Mouse (Mus musculus): Measurements from ENCODE around the gene Onecut1. TPM values are rescaled to one million over a fixed set of nuclear protein-coding genes. Genes with fewer than 3 reads are reported as not detected.

Gene Onecut1
- polyA plus RNA-seq (2015; fragmentation: Nextera tagmentation; extraction: Ambion mirVana), result 0.11 TPM in 1 of 2 replicates, not detected in the other

DNA sequence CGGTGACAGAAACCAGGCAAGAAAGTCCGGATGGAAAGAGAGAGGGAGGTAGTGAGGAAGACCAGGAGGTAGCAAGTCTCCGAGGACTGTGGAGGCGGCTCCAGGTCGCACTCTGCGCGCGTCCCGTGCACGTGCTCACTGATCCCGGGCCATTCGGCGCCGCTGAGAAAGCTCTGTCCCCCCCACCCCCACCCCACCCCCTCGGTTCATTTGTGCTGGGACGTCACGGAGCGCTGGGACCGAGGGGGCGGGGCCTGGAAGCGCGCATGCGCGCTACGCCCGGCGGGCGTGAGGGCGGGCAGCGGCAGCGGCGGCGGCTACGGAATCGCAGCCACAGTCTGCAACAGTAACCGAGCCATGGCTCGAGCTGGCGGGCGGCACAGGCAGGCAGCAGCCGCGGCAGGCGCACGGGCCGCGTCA lies at the start of gene Onecut1:
Gene Onecut1, plus strand, starts transcription at position 361 of the 420 bp plus-strand sequence.
- no peak within 1 kb of the TSS for H3K27ac ChIP-seq (replicated peaks)

DNA sequence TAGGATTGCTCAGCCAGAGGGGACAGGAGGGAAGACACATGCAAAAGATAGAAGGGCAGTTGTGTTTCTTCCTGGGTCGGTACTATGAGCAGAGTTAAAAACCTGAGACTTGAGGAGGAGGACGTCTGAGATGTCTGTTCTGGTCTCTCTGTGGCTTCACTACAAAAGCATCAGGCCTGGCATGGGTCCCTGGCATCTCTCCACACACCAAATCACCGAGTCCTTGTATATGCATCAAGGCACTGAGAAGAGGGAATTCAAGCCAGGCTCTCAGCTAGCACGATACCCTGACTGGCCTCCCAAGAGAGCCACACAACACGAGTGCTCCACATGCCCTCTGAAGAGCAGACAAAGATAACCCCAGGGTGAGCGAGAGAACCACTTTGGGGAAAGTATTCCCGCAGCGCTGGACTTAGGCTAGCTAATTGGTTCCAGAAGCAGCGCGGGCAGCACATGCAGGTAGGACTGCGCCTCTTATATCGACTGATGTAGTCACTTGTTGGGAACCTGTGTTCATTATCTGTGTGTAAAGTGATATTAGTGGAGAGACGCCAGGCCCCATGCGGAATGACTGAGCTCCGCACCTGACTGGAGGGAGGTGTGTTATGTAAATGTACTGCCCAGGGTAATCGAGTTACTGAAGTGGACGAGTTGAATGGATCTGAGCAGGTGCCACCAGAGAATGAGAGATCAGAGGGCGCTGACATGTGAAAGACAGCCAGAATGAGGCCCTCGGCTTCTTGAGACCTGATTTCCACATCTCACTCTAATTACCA lies 41.8 kb upstream of the Onecut1 start:
- no peaks in the 10 kb centered on the region for H3K36me3 ChIP-seq
- H3K4me3 ChIP-seq (replicated peaks), result no peak overlapping the region
- 0 out of 2 replicates have a peak, but pooled peaks cover 9% of the 10 kb centered on the region for H3K27me3 ChIP-seq
- H3K27ac ChIP-seq (replicated peaks), result no peak overlapping the region
- H3K4me1 ChIP-seq, result no peaks in the 10 kb centered on the region
- peak; percentile 43; the same call in 1 of the 2 replicates for ATAC-seq (ENCODE audit: insufficient number of reproducible peaks, low FRiP score, low TSS enrichment, low read depth)
- no peak overlapping the region for H3K4me2 ChIP-seq (replicated peaks)
- H3K9me3 ChIP-seq (replicated peaks), result no peaks in the 10 kb centered on the region
- no peak overlapping the region for H3K9ac ChIP-seq
- 21% methylated on average over 19 of the region's 19 CpGs for whole genome bisulfite sequencing

More for the DNA sequence above, at the start of gene Onecut1:
- no peaks in the 10 kb centered on the region for H3K9me3 ChIP-seq (replicated peaks)
- H3K4me3 ChIP-seq (replicated peaks), result peak within 1 kb of the TSS; percentile 46
- peak within 1 kb of the TSS; percentile 94 for H3K4me2 ChIP-seq (replicated peaks)
- H3K27me3 ChIP-seq, result peaks cover 100% of the 10 kb centered on the region
- WGBS, result under 1% methylated on average over 45 of the region's 45 CpGs
- H3K36me3 ChIP-seq, result no peaks in the 10 kb centered on the region
- peak within 1 kb of the TSS; percentile 15; the same call in 1 of the 2 replicates for H3K9ac ChIP-seq
- peaks cover 29% of the 10 kb centered on the region for H3K4me1 ChIP-seq
- 0 out of 2 replicates have a peak, but pooled peaks have one; percentile 21 for ATAC-seq (ENCODE audit: insufficient number of reproducible peaks, low FRiP score, low TSS enrichment, low read depth)

DNA sequence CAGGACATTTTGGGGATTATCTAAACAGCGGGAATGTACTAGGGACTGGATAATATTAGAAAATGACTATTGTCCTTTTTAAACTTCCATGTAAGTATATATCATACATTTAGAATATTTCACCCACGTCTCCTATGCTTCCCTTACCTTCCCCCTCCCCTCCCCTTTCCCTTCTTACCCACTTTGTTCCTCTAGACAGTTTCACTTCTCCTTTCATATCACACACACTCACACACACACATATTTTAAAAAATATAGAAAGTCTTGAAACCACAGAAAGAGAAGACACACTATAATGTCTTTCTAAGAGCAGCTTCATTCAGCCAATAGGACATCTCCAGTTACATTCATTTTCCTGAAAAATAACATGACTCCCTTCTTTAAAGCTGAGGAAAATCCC lies 36.6 kb upstream of the Onecut1 start:
- H3K9ac ChIP-seq, result no peak overlapping the region
- no peaks in the 10 kb centered on the region for H3K36me3 ChIP-seq
- H3K4me1 ChIP-seq, result no peaks in the 10 kb centered on the region
- no peak for ATAC-seq (ENCODE audit: insufficient number of reproducible peaks, low FRiP score, low TSS enrichment, low read depth)
- H3K4me3 ChIP-seq (replicated peaks), result no peak overlapping the region
- H3K27me3 ChIP-seq, result 0 out of 2 replicates have a peak, but pooled peaks cover 4% of the 10 kb centered on the region
- H3K9me3 ChIP-seq (replicated peaks), result no peaks in the 10 kb centered on the region
- 67% methylated on average over 2 of the region's 2 CpGs for WGBS
- H3K27ac ChIP-seq (replicated peaks), result no peak overlapping the region
- no peak overlapping the region for H3K4me2 ChIP-seq (replicated peaks)

- Histone ChIP-seq H3K9me3 (replicated peaks) (no peaks in the 10 kb centered on the region), H3K9ac (no peak overlapping the region), H3K4me1 (no peaks in the 10 kb centered on the region), H3K27me3 (no peaks in the 10 kb centered on the region), H3K4me3 (replicated peaks) (no peak overlapping the region), H3K36me3 (no peaks in the 10 kb centered on the region), H3K27ac (replicated peaks) (no peak overlapping the region), H3K4me2 (replicated peaks) (no peak overlapping the region)
- WGBS, result 73% methylated on average over 3 of the region's 3 CpGs
- ATAC-seq (ENCODE audit: insufficient number of reproducible peaks, low FRiP score, low TSS enrichment, low read depth), result no peak
Observed at GRCm38 (mm10) chr9:74829206-74829605, 32.5 kb upstream of the Onecut1 start.

- no peak for ATAC-seq (ENCODE audit: insufficient number of reproducible peaks, low FRiP score, low TSS enrichment, low read depth)
- Histone ChIP-seq H3K27ac (replicated peaks) (no peak overlapping the region), H3K9me3 (replicated peaks) (no peaks in the 10 kb centered on the region), H3K9ac (no peak overlapping the region), H3K36me3 (no peaks in the 10 kb centered on the region), H3K27me3 (peaks cover 27% of the 10 kb centered on the region), H3K4me2 (replicated peaks) (no peak overlapping the region), H3K4me1 (no peaks in the 10 kb centered on the region), H3K4me3 (replicated peaks) (no peak overlapping the region)
- 86% methylated on average over 4 of the region's 4 CpGs for WGBS
Observed at GRCm38 (mm10) chr9:74842890-74843289, 18.8 kb upstream of the Onecut1 start.

DNA sequence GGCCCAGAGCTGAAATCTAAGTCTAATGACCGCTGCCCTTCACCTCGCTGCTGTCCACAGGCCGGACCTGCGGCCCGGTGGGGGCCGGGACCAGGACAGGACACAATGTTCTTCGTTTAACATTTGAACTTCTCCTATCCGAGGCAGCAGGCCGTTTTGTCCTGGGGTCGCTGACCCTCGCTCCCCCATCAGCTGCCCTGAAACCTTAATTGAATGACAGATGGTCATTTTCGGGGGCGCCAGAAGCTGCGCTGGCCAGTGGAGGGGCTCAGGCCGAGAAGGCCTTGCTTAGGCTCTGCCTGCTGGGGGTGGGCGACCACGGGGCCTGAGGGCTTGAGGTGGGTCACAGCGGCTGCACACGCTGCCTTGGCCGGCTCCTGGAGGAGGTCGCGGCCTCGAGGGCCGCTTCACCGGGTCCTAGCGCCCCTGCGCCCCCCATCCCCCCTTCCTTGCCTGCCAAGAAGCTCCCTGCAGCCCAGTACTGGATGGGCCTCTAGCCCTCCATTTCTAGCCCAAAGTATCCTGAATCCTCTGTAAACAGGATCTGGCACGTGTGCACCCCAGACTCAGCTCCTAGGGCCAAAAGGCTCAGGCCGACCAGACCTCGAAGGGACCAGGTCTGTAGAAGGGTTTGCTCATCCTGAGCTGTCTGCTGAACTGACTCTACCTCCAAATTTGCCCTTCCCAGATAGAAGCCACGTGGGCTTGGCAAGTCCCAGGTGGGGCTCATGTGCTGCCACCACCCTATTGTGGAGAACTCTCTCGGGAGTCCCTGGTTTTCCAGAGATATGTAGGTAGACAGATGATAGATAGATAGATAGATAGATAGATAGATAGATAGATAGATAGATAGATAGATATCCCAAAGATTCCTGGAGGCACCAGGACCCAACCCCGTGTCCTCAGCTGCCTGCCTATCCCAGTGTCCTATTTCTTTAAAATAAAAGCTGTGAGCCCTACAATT lies 14.6 kb upstream of the Onecut1 start:
- 1% methylated on average over 33 of the region's 33 CpGs for WGBS
- no peaks in the 10 kb centered on the region for H3K9me3 ChIP-seq (replicated peaks)
- peaks cover 13% of the 10 kb centered on the region for H3K4me1 ChIP-seq
- peaks cover 68% of the 10 kb centered on the region for H3K27me3 ChIP-seq
- no peak overlapping the region for H3K4me3 ChIP-seq (replicated peaks)
- H3K36me3 ChIP-seq, result no peaks in the 10 kb centered on the region
- no peak overlapping the region for H3K9ac ChIP-seq
- no peak overlapping the region for H3K4me2 ChIP-seq (replicated peaks)
- ATAC-seq (ENCODE audit: insufficient number of reproducible peaks, low FRiP score, low TSS enrichment, low read depth), result no peak; the same call in 1 of the 2 replicates
- no peak overlapping the region for H3K27ac ChIP-seq (replicated peaks)

GRCm38 (mm10) chr9:74848411-74849194 lies 13.1 kb upstream of the Onecut1 start:
- WGBS, result under 1% methylated on average over 46 of the region's 46 CpGs
- no peak for ATAC-seq (ENCODE audit: insufficient number of reproducible peaks, low FRiP score, low TSS enrichment, low read depth)
- H3K4me3 ChIP-seq (replicated peaks), result peak overlapping the region; percentile 36
- peak overlapping the region; percentile 67 for H3K4me2 ChIP-seq (replicated peaks)
- H3K9ac ChIP-seq, result no peak overlapping the region
- H3K27ac ChIP-seq (replicated peaks), result no peak overlapping the region
- peaks cover 83% of the 10 kb centered on the region for H3K27me3 ChIP-seq
- peaks cover 13% of the 10 kb centered on the region for H3K4me1 ChIP-seq
- no peaks in the 10 kb centered on the region for H3K36me3 ChIP-seq
- no peaks in the 10 kb centered on the region for H3K9me3 ChIP-seq (replicated peaks)

GRCm38 (mm10) chr9:74849195-74849978 lies 12.3 kb upstream of the Onecut1 start:
- Histone ChIP-seq H3K36me3 (no peaks in the 10 kb centered on the region), H3K27me3 (peaks cover 90% of the 10 kb centered on the region), H3K9me3 (replicated peaks) (no peaks in the 10 kb centered on the region), H3K27ac (replicated peaks) (no peak overlapping the region), H3K9ac (no peak overlapping the region), H3K4me2 (replicated peaks) (peak overlapping the region; percentile 67), H3K4me3 (replicated peaks) (peak overlapping the region; percentile 36), H3K4me1 (peaks cover 13% of the 10 kb centered on the region)
- 2% methylated on average over 63 of the region's 63 CpGs for WGBS
- ATAC-seq (ENCODE audit: insufficient number of reproducible peaks, low FRiP score, low TSS enrichment, low read depth), result no peak

- Histone ChIP-seq H3K4me1 (peaks cover 13% of the 10 kb centered on the region), H3K27me3 (peaks cover 94% of the 10 kb centered on the region), H3K4me3 (replicated peaks) (no peak overlapping the region), H3K27ac (replicated peaks) (no peak overlapping the region), H3K9me3 (replicated peaks) (no peaks in the 10 kb centered on the region), H3K36me3 (no peaks in the 10 kb centered on the region), H3K9ac (no peak overlapping the region), H3K4me2 (replicated peaks) (no peak overlapping the region)
- no peak for ATAC-seq (ENCODE audit: insufficient number of reproducible peaks, low FRiP score, low TSS enrichment, low read depth)
- 4% methylated on average over 12 of the region's 12 CpGs for WGBS
Observed at GRCm38 (mm10) chr9:74849979-74850780, 11.5 kb upstream of the Onecut1 start.

Measured in embryonic facial prominence, embryonic 15.5 days (tissue).